Mouse (Mus musculus) activated CD4-positive, CD25-positive, alpha-beta regulatory T cell, adult 9 weeks (primary cell): ENCODE results near the gene Tmem175. TPM values are rescaled to one million over a fixed set of nuclear protein-coding genes. Genes with fewer than 3 reads are reported as not detected.

Experiments used
- polyA plus RNA-seq: library from polyadenylated mRNA; unstranded; fragments of 100-300 nt; shearing (Covaris generic); gene quantifications from one replicate; pipeline ENCODE4 v1.2.1, GENCODE M21; 2017

Gene Tmem175
- polyA plus RNA-seq = 42.7 TPM

GRCm38 (mm10) chr5:108629634-108630483 lies at the start of gene Tmem175, which contains the start of gene Gak:
Gene Tmem175 (plus strand): TSS chr5:108629770.
Gene Gak (minus strand): TSS chr5:108629755.

GRCm38 (mm10) chr5:108659698-108660631 lies 30.4 kb downstream of the Tmem175 start, which contains the start of gene Idua:
Gene Idua (plus strand): TSS chr5:108660331.

DNA sequence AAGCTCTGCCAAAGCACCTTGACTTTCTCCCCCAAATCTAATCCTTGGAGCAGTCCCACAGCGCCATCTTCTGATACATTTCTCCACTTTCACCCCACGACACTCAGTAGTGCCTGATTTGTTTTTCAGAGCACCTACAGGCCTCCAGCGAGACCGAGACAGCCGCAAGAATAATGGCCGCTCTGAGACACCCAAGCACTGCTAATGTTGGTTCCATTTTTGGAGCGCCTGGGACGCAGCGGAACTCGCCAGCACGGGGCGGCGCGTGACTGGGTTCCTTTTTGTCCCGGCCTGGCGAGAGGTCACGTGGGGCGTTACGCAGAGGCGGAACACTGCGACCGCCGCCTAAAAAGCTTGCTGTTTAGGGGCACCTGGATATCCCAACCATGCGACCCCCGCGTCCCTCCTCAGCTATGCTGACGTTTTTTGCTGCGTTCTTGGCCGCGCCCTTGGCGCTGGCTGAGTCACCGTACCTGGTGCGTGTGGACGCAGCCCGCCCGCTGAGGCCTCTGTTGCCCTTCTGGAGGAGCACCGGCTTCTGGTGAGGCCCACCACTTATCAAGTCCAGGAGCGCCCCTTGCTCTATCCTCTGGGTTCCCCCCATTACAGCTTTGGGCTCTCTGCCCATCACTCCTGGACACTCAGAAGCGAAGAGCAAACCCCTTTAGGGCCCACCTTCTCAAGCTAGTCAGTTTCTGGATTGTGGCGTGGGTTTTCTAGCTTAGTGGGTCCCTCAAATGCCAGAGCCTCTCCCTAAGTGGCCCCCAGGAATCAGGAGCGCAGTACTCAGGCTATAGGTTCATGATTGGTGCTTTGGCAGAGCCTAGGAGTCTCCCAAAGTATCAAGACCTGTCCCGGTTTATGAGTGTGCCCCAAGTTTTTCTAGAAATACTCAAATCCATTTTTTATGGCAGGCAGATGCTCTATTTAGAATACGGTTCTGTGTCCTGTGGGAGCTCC lies 39.7 kb downstream of the Tmem175 start, which contains the start of gene Dgkq:
Dgkq (minus strand) TSS at position 696 of the 960 bp plus-strand sequence.

DNA sequence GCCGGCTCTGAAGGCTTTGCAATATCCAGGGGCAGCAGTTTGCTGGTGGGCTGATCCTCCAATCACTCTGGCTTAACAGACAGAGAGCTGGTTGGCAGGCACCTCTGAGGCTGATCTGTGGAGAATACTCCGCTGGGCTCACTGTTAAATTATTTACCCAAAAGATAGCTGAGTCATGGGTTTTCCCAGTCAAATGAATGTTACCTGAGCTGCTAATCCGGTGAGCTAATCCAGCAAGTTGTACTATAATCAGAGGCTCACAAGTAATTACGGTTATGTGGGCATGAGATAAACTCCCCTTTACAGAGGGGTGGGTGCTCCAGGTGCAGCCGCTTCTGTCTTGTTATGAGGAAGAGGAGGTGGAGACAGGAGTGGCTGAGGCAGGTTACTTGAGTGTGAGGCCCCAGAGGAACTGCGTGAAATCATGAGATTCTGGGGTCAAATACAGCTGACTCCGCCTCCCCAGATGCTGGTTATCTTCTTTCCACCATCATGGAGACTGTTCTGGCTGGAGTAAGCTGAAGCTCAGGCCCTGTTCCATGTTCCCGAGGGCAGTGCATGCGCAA lies 45.8 kb downstream of the Tmem175 start, which contains the start of gene Slc26a1:
Slc26a1 (minus strand) TSS at position 319 of the 566 bp plus-strand sequence.

GRCm38 (mm10) chr5:108692271-108692670 lies 62.7 kb downstream of the Tmem175 start, which contains the start of gene Fgfrl1:
Gene Fgfrl1 (plus strand): TSS chr5:108692382.

Other genes with a start within 250 kb of the Tmem175 start
- gene Pde6b, start 241.4 kb upstream of the Tmem175 start, polyA plus RNA-seq = 2.9 TPM
- 197 TPM for gene Atp5k, start 195.3 kb upstream of the Tmem175 start, polyA plus RNA-seq
- not detected for gene Mfsd7a, start 180.9 kb upstream of the Tmem175 start, polyA plus RNA-seq
- 16.6 TPM for gene Pcgf3, start 168.5 kb upstream of the Tmem175 start, polyA plus RNA-seq
- gene Cplx1, start 79.7 kb upstream of the Tmem175 start, polyA plus RNA-seq = not detected
- 153 TPM for gene Gak, start within 50 bp of the Tmem175 start, polyA plus RNA-seq
- gene Idua, start 30.6 kb downstream of the Tmem175 start, polyA plus RNA-seq = 50.5 TPM
- gene Dgkq, start 39.9 kb downstream of the Tmem175 start, polyA plus RNA-seq = 15.6 TPM
- 0.12 TPM for gene Slc26a1, start 45.8 kb downstream of the Tmem175 start, polyA plus RNA-seq
- gene Fgfrl1, start 62.6 kb downstream of the Tmem175 start, polyA plus RNA-seq = not detected
- gene Rnf212, start 145.2 kb downstream of the Tmem175 start, polyA plus RNA-seq = not detected
- gene Tmed11, start 165.6 kb downstream of the Tmem175 start, polyA plus RNA-seq = not detected
- gene Vmn2r8, start 179.1 kb downstream of the Tmem175 start, polyA plus RNA-seq = not detected
- not detected for gene Vmn2r9, start 222.8 kb downstream of the Tmem175 start, polyA plus RNA-seq